Mouse (Mus musculus): ENCODE data around the gene Tagap.
"Not testable (repeated sequence)": the region's sequence is repeated elsewhere in the genome, so short reads cannot be mapped to it uniquely, and the experiment has no call there.

The Tagap gene

DNA sequence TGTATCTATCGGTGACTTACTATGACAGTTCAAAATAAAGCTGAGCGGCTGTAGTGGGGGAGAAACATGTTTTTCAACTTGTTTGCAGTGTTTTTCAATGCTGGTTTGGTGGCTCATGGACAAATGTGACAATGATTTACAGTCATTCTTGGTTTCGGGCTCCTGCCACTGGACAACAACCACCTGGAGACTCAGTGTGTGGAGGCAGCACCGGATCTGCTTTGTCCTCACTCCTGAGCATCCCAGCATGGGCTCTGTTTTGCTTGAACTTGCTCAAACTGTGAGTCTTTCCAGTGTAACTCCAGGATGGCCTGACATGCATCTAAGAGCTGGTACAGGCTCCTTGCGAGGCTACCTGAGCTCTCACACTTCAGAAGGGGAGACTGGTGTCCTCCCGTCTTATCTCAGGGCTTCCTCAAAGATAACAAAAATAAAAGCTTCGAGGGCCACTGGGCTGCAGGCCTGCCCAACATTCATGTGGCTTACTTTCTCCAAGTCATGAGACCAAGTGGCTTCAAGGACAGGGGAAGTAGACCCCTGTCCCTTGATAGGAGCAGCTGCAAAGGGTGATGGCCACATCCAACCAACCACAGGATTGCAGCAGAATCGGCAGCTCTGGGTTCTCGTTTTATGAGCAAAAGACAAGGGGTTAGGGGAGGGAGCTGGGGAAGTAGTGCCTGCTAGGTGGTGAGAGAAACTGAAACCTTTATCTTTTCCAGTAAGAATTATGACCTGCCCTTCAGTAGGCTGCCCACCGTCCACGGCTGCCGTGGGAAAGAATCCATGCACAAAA is 8.8 kb upstream of the Tagap start:
- no peak for DNase-seq

DNA sequence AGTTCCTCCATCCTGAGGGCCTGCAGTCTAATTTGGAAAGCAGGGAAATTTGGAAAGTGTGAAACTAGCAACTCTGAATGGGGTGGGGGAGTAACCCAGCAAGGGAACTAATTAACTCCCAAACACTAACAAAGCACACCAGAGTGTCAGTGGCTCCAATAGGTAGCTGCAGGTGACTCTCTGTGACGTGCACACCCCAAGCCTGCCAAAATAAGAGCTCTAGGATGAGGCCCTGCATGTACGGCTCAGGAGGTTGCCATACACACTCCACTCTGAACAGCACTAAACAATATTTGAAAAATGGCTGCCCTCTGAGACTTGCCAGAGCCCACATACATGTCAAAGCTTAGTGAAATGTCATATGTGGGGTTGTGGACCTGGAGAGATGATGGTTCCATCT is 7.4 kb upstream of the Tagap start:
- no peak for DNase-seq

DNA sequence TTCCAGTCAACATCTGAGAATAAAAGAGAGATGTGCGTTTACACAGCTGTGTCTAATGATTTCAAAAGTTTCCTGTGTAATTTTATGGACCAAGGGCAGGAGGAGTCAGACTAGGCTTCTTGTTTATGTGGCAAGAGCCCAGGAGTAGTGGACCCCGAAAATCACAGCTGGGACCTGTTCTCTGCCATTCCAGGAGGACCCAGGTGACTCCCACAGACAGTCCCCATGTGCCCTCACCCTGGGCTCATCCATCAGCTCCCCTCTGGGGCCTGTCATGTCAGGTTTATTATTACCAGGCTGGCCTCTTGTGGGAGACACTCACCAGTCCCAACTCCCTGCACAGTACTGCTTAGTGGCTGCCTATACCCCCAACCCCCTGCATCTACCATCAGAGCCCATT is 6.6 kb upstream of the Tagap start:
- DNase-seq: no peak

DNA sequence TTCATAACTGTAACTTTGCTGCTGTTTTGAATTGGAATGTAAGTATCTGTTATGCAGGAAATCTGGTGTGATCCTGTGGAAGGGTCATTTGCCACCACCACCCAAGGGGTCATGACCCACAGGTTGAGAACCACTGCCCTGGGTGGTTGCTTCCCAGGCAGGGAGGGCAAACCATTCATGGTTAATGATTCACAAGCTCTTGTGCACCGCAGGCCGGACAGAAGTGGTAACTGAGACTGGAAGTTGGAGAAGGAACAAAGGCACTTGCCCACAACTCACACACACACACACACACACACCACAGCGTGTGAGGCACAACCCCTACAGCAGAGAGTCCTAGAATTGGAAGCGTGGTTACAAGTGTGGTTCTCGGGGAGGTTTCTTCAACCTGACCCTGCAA is 3.2 kb upstream of the Tagap start:
- no peak for DNase-seq

DNA sequence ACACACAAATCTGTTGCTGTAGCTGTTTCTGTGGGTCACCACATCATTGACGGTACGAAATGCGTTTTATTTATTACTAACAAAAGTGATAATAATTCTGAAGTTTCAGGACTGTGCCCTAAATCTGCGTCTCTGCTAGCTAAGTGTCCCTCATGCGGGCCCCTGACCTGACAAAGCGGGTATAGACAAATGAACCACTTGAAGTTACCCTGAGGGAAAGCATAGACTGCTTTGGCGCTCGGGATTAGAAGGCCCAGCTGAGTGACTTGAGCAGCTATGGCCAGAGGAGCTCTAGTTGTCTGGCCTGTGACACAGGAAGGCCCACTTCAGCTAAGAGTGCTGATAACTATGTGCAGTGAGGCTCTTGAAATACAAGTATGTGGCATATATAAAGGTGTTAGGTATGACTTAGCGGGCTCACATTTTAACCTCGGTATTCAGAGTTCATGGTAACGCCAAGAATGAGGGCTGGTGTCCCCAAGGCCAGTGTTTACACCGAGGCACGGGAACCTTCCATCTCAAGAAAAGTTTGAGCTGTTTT is 1.5 kb upstream of the Tagap start:
- DNase-seq: no peak

DNA sequence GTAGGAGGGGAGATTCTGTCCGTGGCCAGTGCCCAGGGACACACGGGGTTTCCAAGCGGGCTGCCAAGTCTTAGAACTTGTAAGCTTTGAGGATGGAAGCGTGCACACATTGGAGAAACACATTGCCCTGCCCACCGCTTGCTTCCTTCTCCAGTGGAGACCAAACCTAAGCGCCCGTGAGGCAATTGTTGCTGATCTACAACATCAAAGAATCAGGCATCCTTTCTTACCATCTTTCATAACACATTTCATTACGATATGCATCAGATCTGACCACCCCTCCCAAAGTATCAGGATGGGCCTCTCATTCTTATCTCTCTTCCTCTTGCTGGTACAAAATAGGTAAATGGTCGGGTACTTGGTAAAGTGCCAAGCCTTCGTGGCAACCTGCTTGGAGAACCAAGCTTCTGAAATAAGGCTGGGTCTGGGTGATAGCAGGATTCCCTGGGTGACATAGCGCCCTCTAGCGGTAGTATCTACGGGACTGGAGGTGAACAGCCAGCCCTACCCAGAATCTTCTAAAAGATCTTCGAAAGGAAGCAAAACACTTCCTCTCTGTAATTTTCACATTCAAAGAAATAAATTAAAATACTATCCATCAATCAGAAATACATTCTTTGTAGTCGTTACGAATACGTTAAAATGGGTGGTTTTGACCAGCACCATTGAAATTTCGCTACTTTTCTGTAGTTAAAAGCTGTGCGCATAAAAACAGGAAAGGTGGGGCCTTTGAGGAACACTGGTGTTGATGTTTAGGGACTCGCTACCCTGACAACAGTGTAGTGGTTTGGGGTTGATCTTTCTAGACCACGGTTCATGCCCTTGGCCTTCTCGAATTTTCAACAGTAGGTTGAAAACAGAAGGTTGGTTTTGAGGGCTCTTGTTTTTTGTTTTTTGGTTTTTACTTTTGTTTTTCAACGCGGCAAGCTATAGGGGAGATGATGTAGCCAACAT is 2.1 kb downstream of the Tagap start:
- DNase-seq: peak; percentile 73 to 85

DNA sequence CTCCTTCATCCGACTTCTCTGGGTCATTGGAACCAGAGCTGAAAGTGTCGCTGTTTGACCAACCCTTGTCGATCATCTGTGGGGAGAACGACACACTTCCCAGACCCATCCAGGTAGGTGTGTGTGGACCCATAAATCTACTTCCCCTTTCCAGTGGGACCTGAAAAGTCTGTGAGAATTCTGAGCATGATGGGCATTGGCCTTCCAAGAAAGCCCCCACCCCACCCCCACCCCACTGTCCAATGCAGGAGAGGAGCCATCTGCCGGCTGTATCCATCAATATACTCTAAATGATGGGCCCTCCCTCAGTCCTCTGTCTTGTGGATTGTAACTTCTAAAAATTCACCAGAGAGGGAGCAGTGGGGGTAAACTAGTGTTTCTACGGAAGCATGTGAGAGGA is 2.9 kb downstream of the Tagap start:
- no peak for DNase-seq

DNA sequence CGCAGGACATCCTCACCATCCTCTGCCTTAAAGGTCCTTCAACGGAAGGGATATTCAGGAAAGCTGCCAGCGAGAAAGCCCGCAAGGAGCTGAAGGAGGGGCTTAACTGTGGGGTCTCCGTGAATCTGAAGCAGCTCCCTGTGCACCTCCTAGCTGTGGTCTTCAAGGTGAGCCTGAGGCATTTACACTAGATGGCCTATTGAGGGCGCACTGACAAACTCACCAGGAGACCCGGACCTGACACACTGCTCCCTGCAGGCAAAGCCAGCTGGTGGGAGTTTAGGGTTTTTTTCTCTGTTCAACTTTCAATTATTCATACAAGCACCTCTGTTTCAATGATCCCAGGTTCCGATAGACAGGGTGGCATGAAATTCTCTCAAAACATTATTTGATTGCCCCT is 3.5 kb downstream of the Tagap start:
- no peak for DNase-seq

DNA sequence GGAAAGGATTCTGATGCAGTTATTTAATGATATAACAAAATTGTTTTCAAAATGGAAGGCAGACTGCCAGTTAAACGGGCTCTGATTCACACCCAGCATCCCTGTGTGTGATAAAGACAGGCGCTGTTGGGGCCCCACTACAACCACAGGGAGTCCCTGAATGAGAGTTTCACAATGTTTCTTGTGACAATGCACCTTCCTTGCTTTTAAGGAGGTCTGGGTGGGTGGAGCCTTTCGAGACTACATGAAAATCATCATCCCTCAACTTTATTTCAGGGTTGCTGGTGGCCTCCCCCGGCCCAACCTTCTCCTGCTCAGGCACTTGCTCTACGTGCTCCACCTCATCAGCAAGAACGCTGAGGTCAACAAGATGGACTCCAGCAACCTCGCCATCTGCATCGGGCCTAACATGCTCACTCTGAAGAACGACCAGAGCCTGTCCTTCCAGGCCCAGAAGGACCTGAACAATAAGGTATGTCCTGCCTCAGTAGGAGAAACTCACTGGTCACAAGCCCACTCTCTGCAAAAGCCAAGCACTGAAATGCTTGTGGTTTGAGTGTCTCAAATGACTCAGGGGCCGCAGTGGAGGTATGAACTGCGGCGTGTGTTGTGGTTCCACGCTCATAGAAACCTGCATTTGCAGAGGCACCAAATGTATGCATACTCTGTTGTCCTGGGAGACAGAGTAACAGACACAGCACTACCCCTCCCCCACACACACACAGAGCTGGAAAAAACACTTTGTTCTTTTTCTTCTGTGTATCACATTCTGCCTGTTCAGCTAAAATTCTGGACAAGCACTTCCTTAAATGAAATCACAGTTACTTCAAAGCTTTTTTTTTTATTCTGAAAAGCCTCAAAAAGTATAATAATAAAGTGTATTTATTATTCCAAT is 5.5 kb downstream of the Tagap start:
- no peak for DNase-seq

DNA sequence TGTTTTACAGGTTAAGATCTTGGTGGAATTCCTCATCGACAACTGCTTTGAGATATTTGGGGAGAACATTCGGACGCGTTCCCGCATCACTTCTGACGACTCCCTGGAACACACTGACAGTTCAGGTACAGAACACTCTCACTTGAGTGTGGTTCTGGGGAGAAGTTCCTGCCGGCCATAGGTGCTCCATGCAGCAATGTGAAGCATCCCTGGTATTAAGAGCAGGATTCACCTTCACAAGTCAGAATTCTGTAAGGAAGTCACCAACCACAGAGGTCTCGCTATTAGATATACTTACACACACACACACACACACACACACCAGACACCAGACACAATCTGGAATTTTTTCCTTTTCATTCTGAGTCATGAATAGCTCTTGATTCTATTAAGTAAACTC is 6.3 kb downstream of the Tagap start:
- DNase-seq: not testable (repeated sequence)

DNA sequence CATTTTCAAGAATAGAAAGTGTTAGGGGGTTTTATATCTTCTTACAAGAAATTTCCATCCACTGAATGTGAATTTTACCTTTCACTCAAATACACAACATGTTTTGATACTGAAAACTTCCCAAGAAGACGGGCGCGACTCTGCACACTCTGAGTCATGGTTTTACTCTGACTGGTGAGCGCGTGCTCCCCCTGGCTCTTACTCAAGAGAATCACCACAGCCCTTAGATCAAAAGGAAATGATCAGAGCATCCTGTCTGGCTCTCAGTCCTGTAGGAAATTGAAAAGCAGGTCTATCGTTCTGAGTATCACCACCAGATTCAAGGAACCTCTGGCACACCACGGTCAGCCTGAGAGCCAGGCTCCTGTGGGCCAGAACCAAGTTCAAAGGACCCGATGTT is 13.8 kb downstream of the Tagap start:
- peak in 1 of 2 experiments; percentile 10 for DNase-seq

DNA sequence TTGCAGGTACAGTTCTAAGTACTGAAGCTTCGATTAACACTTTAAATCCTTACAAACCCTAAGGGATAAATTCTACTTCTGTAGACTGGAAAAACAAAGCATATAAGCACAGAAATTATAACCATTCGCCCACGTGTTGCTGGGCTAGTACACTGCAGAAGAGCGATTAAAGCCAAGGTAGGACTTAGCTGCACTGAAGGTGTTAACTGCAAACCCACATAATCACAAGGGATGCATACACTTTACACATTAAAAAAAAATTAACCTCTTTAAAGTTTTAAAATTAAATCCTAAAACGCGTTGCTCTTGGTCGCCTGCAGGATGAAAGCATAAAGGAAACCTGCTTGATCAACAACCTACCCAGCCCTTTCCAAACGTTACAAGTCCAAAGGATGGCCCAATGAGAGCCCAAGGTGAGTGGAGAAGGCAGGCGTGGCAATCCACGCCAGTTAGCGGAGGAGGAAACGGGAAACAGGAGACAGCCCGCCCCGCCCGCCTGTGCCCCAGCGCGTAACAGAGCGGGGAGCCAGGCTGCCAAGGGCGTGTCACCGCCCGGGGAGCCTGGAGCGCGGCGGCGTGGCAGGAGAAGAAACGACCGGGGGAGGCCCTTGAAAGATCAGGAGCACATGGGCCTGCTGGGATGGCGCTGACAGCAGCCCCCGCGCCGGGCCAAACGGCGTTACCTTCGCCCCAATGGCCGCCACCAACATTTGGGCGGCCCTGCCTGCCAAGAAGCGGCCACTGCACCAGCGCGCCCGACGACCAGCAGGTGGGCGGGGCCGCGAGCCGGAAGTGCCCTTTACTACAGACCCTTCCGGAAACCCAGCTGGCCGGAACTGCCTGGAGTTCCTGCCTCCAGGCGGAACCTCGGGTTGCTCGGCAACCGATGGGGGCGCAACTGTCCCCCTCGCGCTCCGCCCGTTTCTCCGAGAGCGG is 19.6 kb downstream of the Tagap start, which contains the start of gene Rsph3a:
Rsph3a (plus strand) TSS at position 498 of the 936 bp plus-strand sequence.
- DNase-seq: peak; percentile 85 to 92

DNA sequence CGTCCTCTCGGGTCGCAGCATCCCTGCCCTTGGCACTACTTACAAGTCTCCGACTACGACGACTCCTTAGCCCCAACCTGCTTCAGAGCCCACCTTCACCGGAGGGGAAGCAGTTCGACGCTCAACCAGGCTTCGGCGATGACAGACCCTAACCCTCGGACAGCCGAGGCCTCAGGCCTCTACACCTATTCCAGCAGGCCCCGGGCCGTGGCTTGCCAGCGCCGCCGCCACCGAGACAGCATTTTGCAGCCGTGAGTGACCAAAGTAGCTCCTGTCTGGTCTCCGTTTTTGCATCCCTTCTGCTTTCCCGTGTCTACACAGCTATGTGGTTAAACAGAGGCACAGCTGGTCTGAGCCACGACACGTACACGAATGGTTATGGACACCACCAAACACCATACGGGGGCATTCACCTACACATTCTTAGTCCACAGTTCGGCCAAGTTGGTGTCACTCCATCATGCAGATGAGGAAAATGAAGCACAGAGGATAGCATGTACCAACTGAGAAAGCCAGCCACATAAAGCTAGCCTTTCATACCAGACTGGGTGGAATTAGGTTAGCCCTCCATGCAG is 20.3 kb downstream of the Tagap start:
- DNase-seq: not testable (repeated sequence)

DNA sequence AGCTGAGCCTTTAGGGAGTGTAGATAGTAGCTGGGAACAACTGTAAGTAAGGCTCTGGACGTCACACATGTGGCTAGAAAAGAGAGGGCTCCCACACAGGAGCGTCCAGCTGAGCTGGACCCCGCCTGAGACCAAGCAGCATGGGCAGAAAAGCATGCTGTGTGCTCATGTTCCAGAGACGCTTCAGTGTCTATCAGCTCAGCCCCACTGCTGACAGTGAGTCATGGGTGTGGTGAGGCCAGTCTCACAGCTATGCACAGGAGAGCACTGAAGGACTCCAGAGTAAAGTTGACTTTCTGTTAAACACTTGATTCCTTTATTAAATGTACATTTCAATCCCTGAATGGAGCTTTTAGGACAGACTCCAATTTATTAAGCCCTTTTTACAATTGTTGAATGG is 25.5 kb downstream of the Tagap start:
- DNase-seq: not testable (repeated sequence)

DNA sequence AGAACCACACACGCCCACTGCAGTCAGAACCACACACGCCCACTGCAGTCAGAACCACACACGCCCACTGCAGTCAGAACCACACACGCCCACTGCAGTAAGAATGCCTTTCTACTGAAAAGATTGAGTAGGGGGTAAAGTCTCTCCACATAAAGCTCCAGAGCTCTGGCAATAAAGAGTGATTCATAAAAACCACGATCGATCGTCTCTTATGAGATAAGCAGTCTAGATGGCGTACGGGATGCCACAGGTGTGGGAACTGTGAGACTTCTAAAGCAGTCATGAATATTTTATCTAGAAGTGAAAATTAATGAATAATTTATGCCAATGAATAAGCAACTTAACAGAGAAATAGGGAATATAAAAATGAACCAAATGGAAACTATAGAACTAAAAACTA is 31.4 kb downstream of the Tagap start:
- DNase-seq: not testable (repeated sequence)

DNA sequence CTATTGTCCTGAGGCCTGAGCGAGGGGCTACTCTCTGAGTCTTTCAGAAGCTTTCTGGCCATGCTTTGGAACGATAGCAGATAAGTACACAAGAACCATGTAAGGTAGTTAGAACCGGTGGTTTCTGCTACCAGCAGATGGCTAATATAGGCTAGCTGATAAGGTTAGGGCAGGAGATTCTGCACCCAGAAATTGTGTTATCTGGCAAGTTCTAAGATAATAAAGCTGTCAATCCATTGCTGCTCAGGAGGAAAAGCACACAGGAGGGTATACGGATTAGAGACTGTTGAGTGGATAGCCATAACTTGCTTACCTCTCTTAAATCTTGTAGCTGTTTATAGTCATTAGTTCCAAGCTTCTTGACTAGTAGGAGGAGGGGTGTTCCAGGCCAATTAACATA is 37.5 kb downstream of the Tagap start:
- DNase-seq: not testable (repeated sequence)

DNA sequence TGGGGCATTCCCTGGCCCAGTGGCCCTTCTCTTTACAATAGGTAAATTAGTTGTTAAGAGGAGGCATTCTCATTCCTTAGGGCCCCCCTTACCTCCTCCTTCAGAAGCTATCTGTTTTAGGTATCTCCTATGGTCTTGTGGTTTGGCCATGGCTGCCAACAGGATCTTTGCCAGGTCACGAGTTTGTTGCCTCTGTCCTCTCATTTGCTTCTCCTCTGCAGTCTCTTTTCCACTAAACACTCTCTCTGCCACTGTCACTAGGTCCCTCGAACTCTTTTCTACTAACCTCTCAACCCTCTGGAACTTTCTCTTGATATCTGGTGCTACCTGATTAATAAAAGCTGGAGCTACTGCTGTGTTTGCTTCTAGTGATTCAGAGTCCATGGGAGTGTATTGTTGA is 38.6 kb downstream of the Tagap start:
- not testable (repeated sequence) for DNase-seq

DNA sequence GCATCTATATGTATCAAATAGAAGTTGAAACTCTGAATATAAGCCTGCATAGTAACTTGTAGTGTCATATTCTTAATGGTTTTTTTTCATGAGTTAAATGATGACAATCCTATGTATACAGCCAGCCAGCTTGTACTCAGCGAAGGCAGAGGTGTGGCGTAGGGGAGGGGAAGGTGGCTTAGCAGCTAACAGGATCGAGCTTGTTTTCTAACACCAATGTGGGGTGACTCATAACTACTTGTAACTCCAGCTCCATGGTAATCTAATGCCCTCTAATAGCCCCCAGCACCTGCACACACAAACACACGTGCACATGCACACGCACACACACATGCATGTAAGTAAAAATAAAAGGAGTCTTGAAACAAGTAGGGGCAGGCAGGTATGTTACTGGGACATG is 42.7 kb downstream of the Tagap start:
- DNase-seq: not testable (repeated sequence)

DNA sequence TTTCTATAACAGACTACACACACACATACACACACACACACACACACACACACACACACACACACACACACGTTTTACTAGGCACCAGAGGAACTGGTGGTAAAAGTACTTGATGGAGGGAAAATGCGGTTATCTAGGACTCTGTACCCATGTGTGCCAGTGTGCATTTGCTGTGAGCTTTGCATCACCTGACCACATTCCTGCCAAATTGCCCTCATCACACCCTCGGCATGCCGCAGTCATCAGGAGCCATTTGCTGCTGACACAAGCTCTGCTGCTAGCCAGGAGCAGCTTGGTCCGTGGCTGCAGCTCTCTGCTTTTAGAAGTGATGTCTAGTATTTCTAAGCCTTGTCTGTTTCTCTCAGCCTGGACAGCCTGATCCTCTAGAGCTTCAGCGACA is 44.0 kb downstream of the Tagap start:
- not testable (repeated sequence) for DNase-seq

DNA sequence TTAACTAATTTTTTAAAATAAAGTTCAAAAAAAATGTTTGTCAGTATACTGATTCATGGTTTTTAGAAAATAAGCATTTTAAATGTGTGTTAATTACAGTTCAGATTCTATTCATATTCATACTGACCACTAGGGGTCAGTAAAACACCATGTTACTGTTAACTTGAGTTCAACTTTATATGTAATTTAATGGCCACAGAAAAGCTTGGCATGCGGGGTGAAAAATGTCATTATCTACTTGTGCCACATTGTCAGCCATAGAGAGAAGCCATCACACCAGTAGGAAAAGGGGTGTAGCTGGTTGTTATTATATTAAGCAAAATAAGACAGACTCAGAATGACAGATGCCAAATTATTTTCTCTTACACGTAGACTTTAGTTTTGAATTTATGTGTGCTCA is 57.7 kb downstream of the Tagap start:
- DNase-seq: not testable (repeated sequence)
